Mouse (Mus musculus) inflammation-experienced regulatory T-cells, adult 6 months (primary cell): ENCODE measurements around the gene Ccdc170. TPM values are rescaled to one million over a fixed set of nuclear protein-coding genes. Genes with fewer than 3 reads are reported as not detected.

Experiments used
- ATAC-seq: one replicate; pipeline ENCODE4 v1.8.0; 2017
- polyA plus RNA-seq, 3 experiments: library from polyadenylated mRNA; unstranded; fragments of 100-300 nt; shearing (Covaris generic); gene quantifications; one replicate each; pipeline ENCODE4 v1.2.1; 2017

The Ccdc170 gene
- polyA plus RNA-seq, 3 experiments from 2014 or later = not detected

GRCm38 (mm10) chr10:4522116-4522515, 39.8 kb downstream of the Ccdc170 start:
- ATAC-seq = no peak

GRCm38 (mm10) chr10:4523078-4523477, 40.8 kb downstream of the Ccdc170 start:
- no peak for ATAC-seq

GRCm38 (mm10) chr10:4528043-4528442, 45.7 kb downstream of the Ccdc170 start:
- no peak for ATAC-seq

GRCm38 (mm10) chr10:4530638-4531235, 48.4 kb downstream of the Ccdc170 start:
- no peak for ATAC-seq

GRCm38 (mm10) chr10:4531933-4532332, 49.6 kb downstream of the Ccdc170 start:
- no peak for ATAC-seq

DNA sequence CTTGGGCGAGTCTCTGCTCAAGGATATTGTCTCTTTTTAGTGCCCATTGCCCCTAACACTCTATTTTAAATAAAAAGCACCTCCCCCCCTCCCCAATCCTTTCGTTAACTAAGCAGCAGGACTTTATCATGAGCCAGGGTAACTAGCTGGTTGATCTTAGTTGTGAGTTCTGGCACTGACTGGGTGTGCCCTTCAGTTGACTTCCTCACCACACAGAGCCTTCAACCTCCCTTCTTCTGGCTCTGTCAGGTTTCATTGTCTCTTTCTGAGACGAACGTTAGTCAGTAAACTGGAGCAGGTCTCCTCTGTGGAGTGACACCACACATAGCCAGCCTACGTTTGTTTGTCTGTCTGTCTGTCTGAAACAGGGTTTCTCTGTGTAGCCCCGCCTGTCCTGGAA, 50.4 kb downstream of the Ccdc170 start:
- no peak for ATAC-seq

DNA sequence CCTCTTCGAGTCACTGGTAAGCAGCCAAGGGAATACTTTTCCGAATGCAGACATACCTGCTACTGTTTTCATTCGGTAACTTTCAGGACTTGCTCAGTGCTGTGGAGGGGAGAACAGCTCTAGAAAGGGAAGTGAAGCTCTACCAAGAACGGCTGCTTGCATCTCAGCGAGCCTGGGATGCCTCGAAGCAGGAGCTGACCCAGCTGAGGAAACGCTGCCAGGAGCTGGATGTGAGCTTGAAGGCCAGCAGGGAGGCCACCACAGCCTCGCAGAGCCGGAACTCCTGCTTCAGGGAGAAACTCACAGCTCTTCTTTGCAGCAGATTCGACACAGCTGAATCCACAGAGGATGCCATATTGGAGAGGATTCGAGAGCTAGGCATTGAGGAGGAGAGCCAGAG, 51.6 kb downstream of the Ccdc170 start:
- ATAC-seq = no peak

GRCm38 (mm10) chr10:4545550-4545949, 63.2 kb downstream of the Ccdc170 start:
- no peak for ATAC-seq

DNA sequence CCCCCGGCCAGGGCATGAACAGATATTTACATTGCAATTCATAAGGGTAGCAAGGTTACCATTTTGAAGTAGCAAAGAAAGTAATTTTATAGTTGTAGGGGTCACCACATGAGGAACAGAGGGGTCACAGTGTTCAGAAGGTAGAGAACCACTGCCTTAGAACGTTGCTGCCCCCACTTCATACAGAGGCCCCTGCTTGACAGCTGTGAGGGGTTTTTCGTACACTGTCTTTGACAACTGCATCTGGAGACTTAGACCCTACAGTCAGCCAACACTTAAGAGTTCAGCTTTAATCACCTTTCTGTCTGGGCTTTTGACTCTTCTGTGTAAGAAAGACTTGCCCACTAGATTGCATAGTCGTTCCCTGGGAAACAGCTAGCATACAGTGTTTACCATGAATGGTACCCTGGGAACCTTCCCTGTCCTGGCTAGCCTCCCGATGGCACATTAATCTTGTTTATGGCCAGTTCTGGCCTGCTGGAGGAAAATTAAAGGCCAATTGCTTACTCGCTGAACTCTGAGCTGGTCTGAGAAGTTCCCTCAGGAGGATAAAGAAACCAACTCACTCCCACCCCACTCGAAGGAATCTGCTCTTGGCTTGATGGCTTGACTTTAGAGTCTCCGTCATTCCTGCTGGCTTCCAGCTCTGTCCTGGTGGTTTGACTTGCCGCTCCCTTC, 71.3 kb downstream of the Ccdc170 start:
- no peak for ATAC-seq

GRCm38 (mm10) chr10:4556842-4557377, 74.6 kb downstream of the Ccdc170 start:
- ATAC-seq = no peak

DNA sequence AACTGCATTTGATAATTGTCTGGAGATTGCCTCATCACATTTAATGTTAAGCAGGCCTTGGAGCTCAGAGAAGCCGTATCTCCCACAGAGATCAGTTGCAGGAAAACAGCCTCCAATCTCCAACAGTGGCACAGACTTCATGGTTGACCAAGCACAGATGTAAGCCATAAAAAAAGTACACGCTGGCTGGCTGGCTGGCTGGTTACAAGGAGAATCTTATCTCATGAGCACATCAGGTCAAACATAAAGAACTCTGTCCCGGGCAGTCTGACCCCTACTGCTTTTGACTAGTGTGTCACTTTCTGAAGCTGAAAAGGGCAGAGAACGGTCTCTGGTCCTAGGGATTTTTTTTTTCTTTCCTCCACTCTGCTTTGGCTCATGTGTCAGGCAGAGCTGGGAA, 76.8 kb downstream of the Ccdc170 start:
- ATAC-seq = no peak

- no peak for ATAC-seq
Observed at GRCm38 (mm10) chr10:4565148-4565547, 82.8 kb downstream of the Ccdc170 start.

- no peak for ATAC-seq
Observed at GRCm38 (mm10) chr10:4570778-4571177, 88.5 kb downstream of the Ccdc170 start.

- no peak for ATAC-seq
Observed at GRCm38 (mm10) chr10:4571304-4571703, 89.0 kb downstream of the Ccdc170 start.

GRCm38 (mm10) chr10:4581905-4582304, 99.6 kb downstream of the Ccdc170 start:
- no peak for ATAC-seq

DNA sequence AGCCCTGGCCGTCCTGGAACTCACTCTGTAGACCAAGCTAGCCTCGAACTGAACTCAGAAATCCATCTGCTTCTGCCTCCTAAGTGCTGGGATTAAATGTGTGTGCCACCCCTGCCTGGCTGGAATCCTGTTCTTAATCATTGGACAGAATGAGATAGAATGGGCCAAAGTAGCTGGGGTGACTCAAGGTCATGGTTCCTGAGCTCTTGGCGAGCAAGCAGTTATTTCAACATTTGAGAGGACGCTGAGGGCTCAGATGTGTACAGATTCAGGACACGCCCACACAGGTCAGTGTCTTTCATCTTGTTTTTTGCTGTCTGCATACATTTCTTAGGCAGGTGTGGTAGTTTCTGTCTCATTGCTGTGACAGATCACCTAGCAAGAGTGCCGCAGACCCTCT, 104.4 kb downstream of the Ccdc170 start:
- no peak for ATAC-seq

DNA sequence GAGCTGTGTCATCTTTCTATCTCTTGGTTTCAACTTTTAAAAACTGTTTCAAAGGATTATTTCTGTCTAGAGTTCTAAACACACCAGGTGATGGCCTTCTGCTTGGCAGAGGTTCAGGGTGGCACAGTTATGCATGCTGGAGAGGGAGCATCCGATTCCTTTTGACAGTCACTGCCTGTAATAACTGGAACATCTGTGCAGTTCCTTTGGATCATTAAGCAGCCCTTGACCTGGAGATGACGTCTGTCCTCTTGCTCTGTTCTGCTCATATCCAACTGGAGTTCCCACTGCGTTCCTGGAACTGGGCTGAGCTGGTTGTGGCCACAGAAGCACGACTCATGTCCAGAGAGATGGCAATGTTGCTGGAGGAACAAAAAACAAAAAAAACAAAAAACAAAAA, 107.3 kb downstream of the Ccdc170 start:
- no peak for ATAC-seq

DNA sequence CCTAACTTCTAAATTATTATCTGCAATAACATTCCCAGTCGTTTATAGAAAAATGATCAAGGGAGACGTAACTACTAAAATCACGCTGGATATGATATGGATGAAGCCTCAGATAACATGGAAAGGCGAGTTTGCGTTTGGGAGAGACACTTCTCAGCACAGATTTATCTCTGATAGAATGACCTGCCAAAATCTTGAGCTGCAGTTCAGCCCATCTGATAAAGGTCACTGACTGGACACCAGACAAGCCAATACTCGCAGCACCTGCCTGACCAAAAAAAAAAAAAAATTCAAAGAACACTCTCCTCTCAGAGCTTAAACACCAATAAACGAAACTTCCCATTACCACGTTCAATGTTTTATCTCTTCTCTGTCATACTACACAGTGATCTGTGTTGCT, 108.7 kb downstream of the Ccdc170 start:
- no peak for ATAC-seq

GRCm38 (mm10) chr10:4593828-4594227, 111.5 kb downstream of the Ccdc170 start:
- peak; percentile 66 for ATAC-seq

DNA sequence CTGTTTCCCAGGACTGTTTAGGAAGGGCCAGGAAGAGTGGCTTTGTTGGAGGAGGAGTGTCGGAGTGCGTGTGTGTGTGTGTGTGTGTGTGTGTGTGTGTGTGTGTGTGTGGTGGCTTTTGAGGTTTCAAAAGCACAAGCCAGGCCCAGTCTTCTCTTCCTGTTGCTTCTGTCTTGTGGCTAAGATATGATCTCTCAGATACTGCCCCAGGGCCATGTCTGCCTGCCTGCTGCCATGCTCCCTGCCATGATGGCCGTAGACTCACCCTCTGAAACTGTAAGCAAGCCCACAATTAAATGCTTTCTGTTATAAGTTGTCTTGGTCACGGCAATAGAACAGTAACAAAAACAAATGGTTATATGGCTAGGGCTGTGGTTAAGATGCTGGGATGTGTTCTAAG, 114.9 kb downstream of the Ccdc170 start:
- ATAC-seq = no peak

DNA sequence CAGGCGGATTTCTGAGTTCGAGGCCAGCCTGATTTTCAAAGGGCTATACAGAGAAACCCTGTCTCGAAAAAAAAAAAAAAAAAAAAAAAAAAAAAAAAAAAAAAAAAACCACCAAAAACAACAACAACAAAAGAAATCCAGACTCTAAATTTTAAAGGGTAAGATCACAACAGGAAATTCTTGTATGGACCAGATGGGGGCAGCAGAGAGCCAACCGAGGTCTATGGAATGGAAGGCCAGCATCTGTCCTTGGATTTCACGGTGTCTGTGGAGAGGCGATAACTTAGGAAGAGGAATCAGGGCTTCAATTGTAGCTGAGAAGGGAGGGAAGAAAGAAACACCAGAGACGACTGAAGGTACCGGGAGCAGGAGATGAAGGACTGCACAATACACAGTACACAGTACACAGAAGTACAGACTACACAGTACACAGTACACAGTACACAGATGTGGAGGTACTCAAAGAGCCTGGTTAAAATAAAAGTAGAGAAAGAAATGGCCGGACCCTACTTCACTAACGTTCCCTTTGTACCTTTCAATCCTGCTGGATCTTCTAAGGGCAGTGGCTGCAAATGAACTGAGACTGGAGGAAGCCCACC, 116.0 kb downstream of the Ccdc170 start:
- ATAC-seq = peak; percentile 82

DNA sequence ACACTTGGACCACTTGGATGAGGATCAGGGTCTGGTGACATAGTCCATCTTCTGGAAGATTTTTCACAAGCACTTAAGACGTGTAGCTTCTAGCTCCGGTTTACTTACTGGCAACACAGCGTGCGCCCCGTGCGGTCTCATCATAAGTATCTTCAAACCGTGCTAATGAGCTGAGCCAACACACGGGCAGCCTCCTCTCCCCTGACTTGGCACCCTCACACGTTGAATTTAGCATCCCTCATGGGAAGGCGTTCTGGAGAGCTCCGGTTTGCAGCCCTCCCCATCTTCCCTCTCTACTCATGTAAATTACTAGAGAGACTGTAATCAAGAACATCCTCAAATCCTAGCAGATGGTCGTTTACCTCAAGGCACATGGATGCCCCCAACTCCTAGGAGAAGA, 116.6 kb downstream of the Ccdc170 start:
- no peak for ATAC-seq

DNA sequence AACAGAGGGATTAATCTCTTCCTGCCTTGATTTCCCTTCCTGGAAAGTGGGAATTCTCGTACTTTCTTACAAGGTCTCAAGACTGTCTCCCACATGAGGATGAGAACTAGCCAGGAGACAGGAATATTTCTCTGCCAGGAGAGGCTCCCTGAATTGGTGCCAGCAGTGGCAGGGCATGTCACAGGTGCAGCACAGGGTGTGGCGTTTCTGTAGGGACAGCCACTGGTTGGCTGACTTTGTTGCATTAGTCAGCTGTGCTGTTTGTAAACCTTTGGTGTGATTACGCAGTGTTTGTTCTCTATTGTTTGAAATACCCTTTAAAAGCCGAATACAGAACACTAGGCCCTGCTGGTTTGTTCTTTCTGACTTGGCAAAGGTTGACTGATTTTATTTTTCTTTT, 117.3 kb downstream of the Ccdc170 start:
- ATAC-seq = no peak
